In the genomic region with DNA sequence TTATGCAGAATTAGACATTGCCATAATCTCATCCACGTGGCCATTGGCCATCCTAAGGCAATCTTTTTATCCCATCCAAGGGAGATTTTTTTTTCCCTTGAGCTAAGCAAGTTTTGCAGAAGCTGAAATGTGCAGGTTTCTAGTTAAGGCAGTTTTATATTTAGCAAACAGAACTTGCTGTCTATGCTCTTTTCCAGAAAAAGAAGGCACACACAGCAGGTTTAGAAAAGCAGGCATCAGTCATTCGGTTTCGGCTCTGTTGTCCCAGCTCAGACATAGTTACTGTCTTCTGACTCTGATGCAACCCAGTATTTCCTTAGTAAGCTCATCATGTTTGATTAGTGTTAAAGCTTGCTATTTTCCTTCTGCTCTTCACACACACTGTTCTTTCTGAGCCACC, we compare ENCODE assay signal across 36 mouse cellular contexts. TPM values are rescaled to one million over a fixed set of nuclear protein-coding genes. Genes with fewer than 3 reads are reported as not detected.
DNase-seq lines count a peak whose midpoint lies in the region; ATAC-seq and TF ChIP-seq lines count a peak whose summit lies in the region.
"Had no signal": no experiment of that assay in that cellular context is flagged by ENCODE, and none has a peak within 500 bp of the region (broad histone marks: within the 10 kb centered on the region; RNA-seq: fewer than 3 reads in every experiment).

No protein-coding gene starts in this region.

- no peak overlapping the region for H3K4me3 ChIP-seq in intestine, embryonic 14.5 days (ENCODE audit: low read depth, low read length)
- H3K4me3 ChIP-seq in intestine, embryonic 16.5 days (ENCODE audit: low read length), result no peak overlapping the region
- H3K4me3 ChIP-seq in layer of hippocampus, adult 2 months, result no peak overlapping the region
- no peak overlapping the region for H3K4me3 ChIP-seq in bone marrow macrophage, adult 2 months (ENCODE audit: insufficient read depth, low read length)
- H3K4me3 ChIP-seq in macrophage (ENCODE audit: inconsistent target), result no peak overlapping the region
- no peak overlapping the region for H3K4me3 ChIP-seq in forebrain, embryonic 11.5 days (ENCODE audit: low read depth, low read length)
- H3K4me3 ChIP-seq: embryonic facial prominence, embryonic 13.5 days; forebrain, embryonic 10.5 days; heart, embryonic 13.5 days; liver, embryonic 15.5 days; myocyte; neural tube, embryonic 12.5 days had no signal

- no peak for TF ChIP-seq POLR2A in bone marrow macrophage, adult 2 months (IDR thresholded peaks at IDR 0.05; ENCODE audit: borderline replicate concordance, low read depth, low read length)

- no peak for TF ChIP-seq CTCF in layer of hippocampus, adult 2 months (conservative IDR thresholded peaks at IDR 0.05)
- TF ChIP-seq CTCF in bone marrow macrophage, adult 2 months (IDR thresholded peaks at IDR 0.05; ENCODE audit: low read depth, low read length), result no peak

- no peak overlapping the region for H3K27ac ChIP-seq in intestine, embryonic 14.5 days (ENCODE audit: low read depth)
- no peak overlapping the region for H3K27ac ChIP-seq in intestine, embryonic 16.5 days (ENCODE audit: low read length)
- H3K27ac ChIP-seq in layer of hippocampus, adult 2 months, result peak overlapping the region; percentile 64; the same call in 1 of the 2 replicates
- peak overlapping the region; percentile 94 for H3K27ac ChIP-seq in bone marrow macrophage, adult 2 months (ENCODE audit: insufficient read depth, low read depth, low read length)
- H3K27ac ChIP-seq in macrophage, result peak overlapping the region; percentile 97
- H3K27ac ChIP-seq in forebrain, embryonic 11.5 days (ENCODE audit: low read depth, low read length), result no peak overlapping the region
- H3K27ac ChIP-seq: embryonic facial prominence, embryonic 13.5 days; forebrain, embryonic 10.5 days; heart, embryonic 13.5 days; hindbrain, embryonic 14.5 days; liver, embryonic 15.5 days; neural tube, embryonic 12.5 days; stomach, postnatal 0 days had no signal

- H3K9ac ChIP-seq in intestine, embryonic 14.5 days (ENCODE audit: low read length), result no peak overlapping the region
- no peak overlapping the region for H3K9ac ChIP-seq in intestine, embryonic 16.5 days (ENCODE audit: low read depth, low read length)
- H3K9ac ChIP-seq in forebrain, embryonic 11.5 days (ENCODE audit: low read length), result no peak overlapping the region
- H3K9ac ChIP-seq: embryonic facial prominence, embryonic 13.5 days; heart, embryonic 13.5 days; hindbrain, embryonic 14.5 days; liver, embryonic 15.5 days; lung, embryonic 14.5 days; neural tube, embryonic 12.5 days had no signal

- H3K27me3 ChIP-seq in intestine, embryonic 14.5 days (replicated peaks; ENCODE audit: control insufficient read depth, insufficient read depth, low read length), result no peaks in the 10 kb centered on the region
- no peaks in the 10 kb centered on the region for H3K27me3 ChIP-seq in intestine, embryonic 16.5 days (replicated peaks; ENCODE audit: control insufficient read depth, insufficient read depth, low read length)
- H3K27me3 ChIP-seq in forebrain, embryonic 11.5 days (ENCODE audit: control insufficient read depth, insufficient read depth, low read length), result no peaks in the 10 kb centered on the region
- H3K27me3 ChIP-seq: embryonic facial prominence, embryonic 13.5 days; heart, embryonic 13.5 days; liver, embryonic 15.5 days; neural tube, embryonic 12.5 days had no signal

- DNase-seq in intestine, embryonic 14.5 days (ENCODE audit: low spot score), result peak; percentile 23
- DNase-seq in layer of hippocampus, adult 2 months (ENCODE audit: low spot score in 2 of 2), result peak in 1 of 2 experiments; percentile 34
- DNase-seq in layer of hippocampus, adult 9-10 months (ENCODE audit: low spot score), result no peak
- no peak for DNase-seq in forebrain, embryonic 11.5 days (ENCODE audit: low spot score)
- DNase-seq: adrenal gland, postnatal 14 days; cerebellum, adult 18-20 months; cerebellum, postnatal 10 days; gastrocnemius, postnatal 36 days; heart, postnatal 10 days; lung, embryonic 14.5 days; lung, postnatal 14 days; right cerebral cortex, adult 18-20 months; right cerebral cortex, postnatal 4 days; thymus, adult 2 months; thymus, postnatal 4 days had no signal

- WGBS in intestine, embryonic 14.5 days, result 89% methylated on average over 3 of the region's 3 CpGs
- 89% methylated on average over 3 of the region's 3 CpGs for WGBS in intestine, embryonic 16.5 days
- WGBS in macrophage (ENCODE audit: missing documents), result 28% methylated on average over 3 of the region's 3 CpGs
- 90% methylated on average over 3 of the region's 3 CpGs for WGBS in forebrain, embryonic 11.5 days

- no peak for ATAC-seq in intestine, embryonic 14.5 days (replicated peaks; ENCODE audit: low FRiP score, low TSS enrichment, low read depth)
- ATAC-seq in intestine, embryonic 16.5 days, result no peak
- ATAC-seq in forebrain, embryonic 11.5 days (replicated peaks; ENCODE audit: low FRiP score), result no peak
- ATAC-seq: CD4-positive, CD25-positive, alpha-beta regulatory T cell, adult 4 months; midbrain, embryonic 16.5 days had no signal

- H3K36me3 ChIP-seq in intestine, embryonic 14.5 days (ENCODE audit: control insufficient read depth, insufficient read depth, low read length), result no peaks in the 10 kb centered on the region
- H3K36me3 ChIP-seq in intestine, embryonic 16.5 days (ENCODE audit: control insufficient read depth, insufficient read depth, low read length), result no peaks in the 10 kb centered on the region
- no peaks in the 10 kb centered on the region for H3K36me3 ChIP-seq in macrophage (ENCODE audit: inconsistent target)
- H3K36me3 ChIP-seq in forebrain, embryonic 11.5 days (ENCODE audit: control insufficient read depth, insufficient read depth, low read length), result no peaks in the 10 kb centered on the region
- H3K36me3 ChIP-seq: embryonic facial prominence, embryonic 13.5 days; forebrain, embryonic 10.5 days; heart, embryonic 13.5 days; liver, embryonic 15.5 days; neural tube, embryonic 12.5 days had no signal

- no peak overlapping the region for H3K4me2 ChIP-seq in intestine, embryonic 14.5 days (ENCODE audit: low read length)
- H3K4me2 ChIP-seq in intestine, embryonic 16.5 days (ENCODE audit: low read depth, low read length), result no peak overlapping the region
- no peak overlapping the region for H3K4me2 ChIP-seq in forebrain, embryonic 11.5 days (ENCODE audit: low read depth, low read length, severe bottlenecking)
- H3K4me2 ChIP-seq: embryonic facial prominence, embryonic 13.5 days; heart, embryonic 13.5 days; hindbrain, embryonic 14.5 days; liver, embryonic 15.5 days; lung, embryonic 14.5 days; midbrain, embryonic 11.5 days; neural tube, embryonic 12.5 days had no signal

- H3K9me3 ChIP-seq in intestine, embryonic 14.5 days (ENCODE audit: control insufficient read depth, low read length), result no peaks in the 10 kb centered on the region
- no peaks in the 10 kb centered on the region for H3K9me3 ChIP-seq in intestine, embryonic 16.5 days (ENCODE audit: control insufficient read depth, low read length)
- no peaks in the 10 kb centered on the region for H3K9me3 ChIP-seq in forebrain, embryonic 11.5 days (ENCODE audit: control insufficient read depth, low read length)
- H3K9me3 ChIP-seq: embryonic facial prominence, embryonic 13.5 days; forebrain, embryonic 10.5 days; heart, embryonic 13.5 days; liver, embryonic 15.5 days; neural tube, embryonic 12.5 days had no signal

- H3K4me1 ChIP-seq in intestine, embryonic 14.5 days (replicated peaks; ENCODE audit: control insufficient read depth, insufficient read depth, low read length), result no peaks in the 10 kb centered on the region
- no peaks in the 10 kb centered on the region for H3K4me1 ChIP-seq in intestine, embryonic 16.5 days (ENCODE audit: control insufficient read depth, insufficient read depth, low read length)
- peaks cover 29% of the 10 kb centered on the region for H3K4me1 ChIP-seq in bone marrow macrophage, adult 2 months (ENCODE audit: control insufficient read depth, insufficient read depth, low read length)
- no peaks in the 10 kb centered on the region for H3K4me1 ChIP-seq in forebrain, embryonic 11.5 days (replicated peaks; ENCODE audit: control insufficient read depth, insufficient read depth, low read length)
- H3K4me1 ChIP-seq: embryonic facial prominence, embryonic 13.5 days; forebrain, embryonic 10.5 days; heart, embryonic 13.5 days; liver, embryonic 15.5 days; neural tube, embryonic 12.5 days had no signal

- no peaks in the 10 kb centered on the region for H3K79me2 ChIP-seq in macrophage (ENCODE audit: inconsistent target)

RNA-seq across cellular contexts. Expression of gene Cox6a2, which starts 14.7 kb away (rescaled TPM):
- polyA plus RNA-seq in intestine, embryonic 14.5 days (2014; fragmentation: Nextera tagmentation; extraction: Ambion mirVana), result not detected in 2 replicates
- polyA plus RNA-seq in intestine, embryonic 16.5 days (2015; fragmentation: Nextera tagmentation; extraction: Ambion mirVana), result 0.77 and 0.95 TPM in 2 replicates
- total RNA-seq in layer of hippocampus, adult 2 months (2021), result 1 to 10 TPM; 1.4 to 2.5 TPM
- polyA plus RNA-seq in bone marrow macrophage, adult 2 months (2012; ENCODE audit: insufficient read depth, insufficient read length, missing spikeins), result 1.2 TPM in 1 of 2 replicates, not detected in the other
- total RNA-seq in macrophage (2018; cell fraction: chromatin; rRNA removed), result 1 to 10 TPM in 6 of 26 experiments, not detected in 20; 1.4 to 3.5 (median 2.8) TPM
- total RNA-seq in macrophage (2018; cell fraction: cytosol; rRNA removed), result 10 to 100 TPM in 3 of 26 experiments, 1 to 10 TPM in 21, under 1 TPM in 2; 0.89 to 15.9 (median 3.7) TPM
- total RNA-seq in macrophage (2018; cell fraction: nucleus; rRNA removed), result 1 to 10 TPM in 13 of 26 experiments, not detected in 13; 1.9 to 6.5 (median 3.2) TPM
- polyA plus RNA-seq in macrophage (2018), result 1.2 to 2.2 TPM (median 1.7 TPM) in 3 replicates
- not detected in 2 replicates for polyA plus RNA-seq in forebrain, embryonic 11.5 days (2014; fragmentation: Nextera tagmentation; extraction: Ambion mirVana)
- total RNA-seq: adrenal gland, postnatal 14 days had no signal
- polyA plus RNA-seq: forebrain, embryonic 10.5 days; hindbrain, embryonic 14.5 days; midbrain, embryonic 11.5 days had no signal

RNA-seq across cellular contexts. Expression of gene Armc5, which starts 16.2 kb away (rescaled TPM):
- polyA plus RNA-seq in intestine, embryonic 14.5 days (2014; fragmentation: Nextera tagmentation; extraction: Ambion mirVana), result 13.4 and 13.8 TPM in 2 replicates
- polyA plus RNA-seq in intestine, embryonic 16.5 days (2015; fragmentation: Nextera tagmentation; extraction: Ambion mirVana), result 15.4 and 17.8 TPM in 2 replicates
- 10 to 100 TPM; 10.9 to 12.6 TPM for total RNA-seq in layer of hippocampus, adult 2 months (2021)
- polyA plus RNA-seq in bone marrow macrophage, adult 2 months (2012; ENCODE audit: insufficient read depth, insufficient read length, missing spikeins), result 14.6 and 15.0 TPM in 2 replicates
- 10 to 100 TPM; 19.0 to 66.6 (median 39.3) TPM for total RNA-seq in macrophage (2018; cell fraction: chromatin; rRNA removed)
- total RNA-seq in macrophage (2018; cell fraction: cytosol; rRNA removed), result 10 to 100 TPM; 15.3 to 38.8 (median 25.4) TPM
- 10 to 100 TPM; 28.7 to 71.0 (median 42.7) TPM for total RNA-seq in macrophage (2018; cell fraction: nucleus; rRNA removed)
- 10.9 to 18.5 TPM (median 17.7 TPM) in 3 replicates for polyA plus RNA-seq in macrophage (2018)
- polyA plus RNA-seq in forebrain, embryonic 11.5 days (2014; fragmentation: Nextera tagmentation; extraction: Ambion mirVana), result 11.8 and 13.3 TPM in 2 replicates

RNA-seq across cellular contexts. Expression of gene 9130023H24Rik, which starts 16.9 kb away (rescaled TPM):
- 6.5 and 7.6 TPM in 2 replicates for polyA plus RNA-seq in intestine, embryonic 14.5 days (2014; fragmentation: Nextera tagmentation; extraction: Ambion mirVana)
- polyA plus RNA-seq in intestine, embryonic 16.5 days (2015; fragmentation: Nextera tagmentation; extraction: Ambion mirVana), result 5.7 and 6.5 TPM in 2 replicates
- 1 to 10 TPM; 3.5 to 4.0 TPM for total RNA-seq in layer of hippocampus, adult 2 months (2021)
- polyA plus RNA-seq in bone marrow macrophage, adult 2 months (2012; ENCODE audit: insufficient read depth, insufficient read length, missing spikeins), result 2.5 and 2.8 TPM in 2 replicates
- total RNA-seq in macrophage (2018; cell fraction: chromatin; rRNA removed), result 10 to 100 TPM in 12 of 26 experiments, 1 to 10 TPM in 14; 2.8 to 25.3 (median 9.7) TPM
- 10 to 100 TPM in 7 of 26 experiments, 1 to 10 TPM in 19; 3.1 to 12.8 (median 8.6) TPM for total RNA-seq in macrophage (2018; cell fraction: cytosol; rRNA removed)
- total RNA-seq in macrophage (2018; cell fraction: nucleus; rRNA removed), result 10 to 100 TPM in 18 of 26 experiments, 1 to 10 TPM in 8; 3.7 to 35.3 (median 14.8) TPM
- polyA plus RNA-seq in macrophage (2018), result 5.0 to 5.9 TPM (median 5.6 TPM) in 3 replicates
- polyA plus RNA-seq in forebrain, embryonic 11.5 days (2014; fragmentation: Nextera tagmentation; extraction: Ambion mirVana), result 13.2 and 13.3 TPM in 2 replicates

RNA-seq across cellular contexts. Expression of gene Tgfb1i1, which starts 25.7 kb away (rescaled TPM):
- polyA plus RNA-seq in intestine, embryonic 14.5 days (2014; fragmentation: Nextera tagmentation; extraction: Ambion mirVana), result 178 and 179 TPM in 2 replicates
- polyA plus RNA-seq in intestine, embryonic 16.5 days (2015; fragmentation: Nextera tagmentation; extraction: Ambion mirVana), result 167 and 175 TPM in 2 replicates
- total RNA-seq in layer of hippocampus, adult 2 months (2021), result 10 to 100 TPM; 12.1 to 13.9 TPM
- polyA plus RNA-seq in bone marrow macrophage, adult 2 months (2012; ENCODE audit: insufficient read depth, insufficient read length, missing spikeins), result 1.2 and 1.7 TPM in 2 replicates
- 10 to 100 TPM in 1 of 26 experiments, 1 to 10 TPM in 25; 1.5 to 11.5 (median 3.1) TPM for total RNA-seq in macrophage (2018; cell fraction: chromatin; rRNA removed)
- total RNA-seq in macrophage (2018; cell fraction: cytosol; rRNA removed), result under 1 TPM in 23 of 26 experiments, not detected in 3; 0.10 to 0.45 (median 0.21) TPM
- total RNA-seq in macrophage (2018; cell fraction: nucleus; rRNA removed), result 1 to 10 TPM in 22 of 26 experiments, under 1 TPM in 4; 0.63 to 5.9 (median 1.9) TPM
- 0.26 to 0.36 TPM (median 0.30 TPM) in 3 replicates for polyA plus RNA-seq in macrophage (2018)
- polyA plus RNA-seq in forebrain, embryonic 11.5 days (2014; fragmentation: Nextera tagmentation; extraction: Ambion mirVana), result 34.1 and 35.5 TPM in 2 replicates

RNA-seq across cellular contexts. Expression of gene Slc5a2, which starts 44.5 kb away (rescaled TPM):
- 0.15 TPM in 1 of 2 replicates, not detected in the other for polyA plus RNA-seq in intestine, embryonic 14.5 days (2014; fragmentation: Nextera tagmentation; extraction: Ambion mirVana)
- polyA plus RNA-seq in intestine, embryonic 16.5 days (2015; fragmentation: Nextera tagmentation; extraction: Ambion mirVana), result not detected in 2 replicates
- total RNA-seq in layer of hippocampus, adult 2 months (2021), result not detected
- not detected in 2 replicates for polyA plus RNA-seq in bone marrow macrophage, adult 2 months (2012; ENCODE audit: insufficient read depth, insufficient read length, missing spikeins)
- total RNA-seq in macrophage (2018; cell fraction: chromatin; rRNA removed), result not detected
- total RNA-seq in macrophage (2018; cell fraction: cytosol; rRNA removed), result not detected
- total RNA-seq in macrophage (2018; cell fraction: nucleus; rRNA removed), result not detected
- 0.52 TPM in 1 of 3 replicates, not detected in the others for polyA plus RNA-seq in macrophage (2018)
- polyA plus RNA-seq in forebrain, embryonic 11.5 days (2014; fragmentation: Nextera tagmentation; extraction: Ambion mirVana), result 0.35 TPM in 1 of 2 replicates, not detected in the other
- total RNA-seq: adrenal gland, postnatal 14 days; gastrocnemius, postnatal 36 days; heart, adult 8-10 months; heart, postnatal 10 days; hematopoietic stem cell, adult 5-6 weeks; layer of hippocampus, postnatal 14 days; left cerebral cortex, postnatal 10 days; liver, adult 2 months; megakaryocyte progenitor cell, adult 5-6 weeks had no signal
- polyA plus RNA-seq: forebrain, embryonic 10.5 days; heart, embryonic 13.5 days; hindbrain, embryonic 14.5 days; limb, embryonic 11.5 days; liver, adult 2 months; midbrain, embryonic 16.5 days; myocyte; neural tube, embryonic 12.5 days had no signal

Comparison
In these comparisons a context has a peak if more than half of its experiments do, and no peak if none do; other contexts are left out.
1. H3K27ac ChIP-seq: peak in layer of hippocampus, adult 2 months (single experiment), bone marrow macrophage, adult 2 months (single experiment) and macrophage (single experiment); none in intestine, embryonic 14.5 days (single experiment), intestine, embryonic 16.5 days (single experiment) and forebrain, embryonic 11.5 days (single experiment).